Mouse (Mus musculus) kidney, embryonic 16.5 days (tissue): ENCODE data around the gene Dapk3. TPM values are rescaled to one million over a fixed set of nuclear protein-coding genes. Genes with fewer than 3 reads are reported as not detected.

Source experiments
- ATAC-seq: fragments of 200-750 bp; cut with Nextera tagmentation; 2 replicates; pipeline ENCODE4 v1.8.0; 2017; ENCODE audit warnings: moderate TSS enrichment; ENCODE audit not compliant: low FRiP score, low TSS enrichment
- H3K27ac ChIP-seq: fragments of 300-500 bp; sonication (generic); 2 replicates; pipeline ENCODE4 v1.5.1; 2014; ENCODE audit warnings: low read length
- H3K27me3 ChIP-seq: fragments of 300-500 bp; sonication (generic); 2 replicates; pipeline ENCODE4 v1.6.1; 2014; ENCODE audit warnings: low read length, control low read depth, mixed read lengths; ENCODE audit not compliant: insufficient read depth
- H3K36me3 ChIP-seq: fragments of 300-500 bp; sonication (generic); 2 replicates; pipeline ENCODE4 v1.6.1; 2014; ENCODE audit warnings: low read length, control low read depth, mixed read lengths; ENCODE audit not compliant: insufficient read depth
- H3K4me1 ChIP-seq: fragments of 300-500 bp; sonication (generic); 2 replicates; pipeline ENCODE4 v1.6.1; 2014; ENCODE audit warnings: low read length, control low read depth, mixed read lengths; ENCODE audit not compliant: insufficient read depth
- H3K4me2 ChIP-seq: fragments of 300-500 bp; sonication (generic); replicated peaks from 2 replicates; pipeline ENCODE4 v1.6.1; 2014; ENCODE audit warnings: low read depth, low read length
- H3K4me3 ChIP-seq: fragments of 300-500 bp; sonication (generic); 2 replicates; pipeline ENCODE4 v1.5.1; 2014; ENCODE audit warnings: mild to moderate bottlenecking, low read length
- H3K9ac ChIP-seq: fragments of 300-500 bp; sonication (generic); replicated peaks from 2 replicates; pipeline ENCODE4 v1.6.1; 2014; ENCODE audit warnings: low read length
- H3K9me3 ChIP-seq: fragments of 300-500 bp; sonication (generic); 2 replicates; pipeline ENCODE4 v1.6.1; 2016; ENCODE audit warnings: low read length, control low read depth
- WGBS: fragments of 180-500 bp; shearing (Covaris S2); extraction: QIAGEN DNeasy Blood & Tissue Kit; methylation state at CpG from one replicate; pipeline ENCODE4 v1.1.7; 2014; 5-methylcytosine and 5-hydroxymethylcytosine counted together
- polyA plus RNA-seq: library from polyadenylated mRNA; unstranded; fragments of >200 nt; fragmentation: Nextera tagmentation; extraction: Ambion mirVana; gene quantifications from 2 replicates; pipeline ENCODE4 v1.2.1, GENCODE M21; 2015

The Dapk3 gene
- polyA plus RNA-seq, 1 experiment from 2014 or later = 39.3 TPM

- Histone ChIP-seq H3K9me3 (no peaks in the 10 kb centered on the region), H3K36me3 (peaks cover 40% of the 10 kb centered on the region), H3K4me3 (no peak overlapping the region), H3K4me2 (no peak overlapping the region), H3K27me3 (no peaks in the 10 kb centered on the region), H3K27ac (no peak overlapping the region), H3K4me1 (peaks cover 29% of the 10 kb centered on the region), H3K9ac (no peak overlapping the region)
- 92% methylated on average over 9 of the region's 9 CpGs for WGBS
- no peak for ATAC-seq
Observed at GRCm38 (mm10) chr10:81187161-81187560, 4.4 kb downstream of the Dapk3 start.

GRCm38 (mm10) chr10:81189821-81190220 lies 7.0 kb downstream of the Dapk3 start:
- H3K27ac ChIP-seq = no peak overlapping the region
- H3K36me3 ChIP-seq = peaks cover 33% of the 10 kb centered on the region
- peaks cover 11% of the 10 kb centered on the region for H3K27me3 ChIP-seq
- H3K9me3 ChIP-seq = no peaks in the 10 kb centered on the region
- peaks cover 34% of the 10 kb centered on the region for H3K4me1 ChIP-seq
- 81% methylated on average over 26 of the region's 26 CpGs for WGBS
- H3K4me3 ChIP-seq = no peak overlapping the region
- H3K4me2 ChIP-seq = no peak overlapping the region
- H3K9ac ChIP-seq = no peak overlapping the region
- no peak for ATAC-seq

- H3K4me3 ChIP-seq = no peak overlapping the region
- H3K36me3 ChIP-seq = peaks cover 29% of the 10 kb centered on the region
- H3K4me2 ChIP-seq = no peak overlapping the region
- no peak overlapping the region for H3K9ac ChIP-seq
- H3K4me1 ChIP-seq = peaks cover 31% of the 10 kb centered on the region
- H3K9me3 ChIP-seq = no peaks in the 10 kb centered on the region
- H3K27me3 ChIP-seq = peaks cover 16% of the 10 kb centered on the region
- no peak overlapping the region for H3K27ac ChIP-seq
- ATAC-seq = no peak
- 72% methylated on average over 31 of the region's 31 CpGs for WGBS
Observed at GRCm38 (mm10) chr10:81190236-81190911, 7.6 kb downstream of the Dapk3 start.

- Histone ChIP-seq H3K27ac (0 out of 2 replicates have a peak overlapping the region, but pooled peaks have one; percentile 34), H3K27me3 (peaks cover 22% of the 10 kb centered on the region), H3K9me3 (no peaks in the 10 kb centered on the region), H3K4me1 (peaks cover 31% of the 10 kb centered on the region), H3K4me3 (no peak overlapping the region), H3K4me2 (no peak overlapping the region), H3K36me3 (peaks cover 28% of the 10 kb centered on the region; the same call in 1 of the 2 replicates), H3K9ac (no peak overlapping the region)
- no peak for ATAC-seq
- WGBS = 75% methylated on average over 6 of the region's 6 CpGs
Observed at GRCm38 (mm10) chr10:81190912-81191321, 8.1 kb downstream of the Dapk3 start.

GRCm38 (mm10) chr10:81191342-81191982 lies 8.7 kb downstream of the Dapk3 start:
- H3K36me3 ChIP-seq = peaks cover 28% of the 10 kb centered on the region; the same call in 1 of the 2 replicates
- 76% methylated on average over 18 of the region's 18 CpGs for WGBS
- peak overlapping the region; percentile 96 for H3K4me2 ChIP-seq
- no peaks in the 10 kb centered on the region for H3K9me3 ChIP-seq
- no peak overlapping the region for H3K4me3 ChIP-seq
- peaks cover 23% of the 10 kb centered on the region for H3K27me3 ChIP-seq
- peaks cover 31% of the 10 kb centered on the region for H3K4me1 ChIP-seq
- 0 out of 2 replicates have a peak overlapping the region, but pooled peaks have one; percentile 90 for H3K27ac ChIP-seq
- H3K9ac ChIP-seq = peak overlapping the region; percentile 91
- ATAC-seq = no peak

GRCm38 (mm10) chr10:81192270-81192967 lies 9.6 kb downstream of the Dapk3 start:
- ATAC-seq = peak; percentile 84
- Histone ChIP-seq H3K9ac (peak overlapping the region; percentile 91), H3K27ac (peak overlapping the region; percentile 90), H3K4me2 (peak overlapping the region; percentile 96), H3K9me3 (no peaks in the 10 kb centered on the region), H3K36me3 (peaks cover 21% of the 10 kb centered on the region; the same call in 1 of the 2 replicates), H3K4me1 (peaks cover 31% of the 10 kb centered on the region), H3K27me3 (peaks cover 33% of the 10 kb centered on the region), H3K4me3 (peak overlapping the region; percentile 65)
- under 1% methylated on average over 88 of the region's 93 CpGs for WGBS

- peaks cover 34% of the 10 kb centered on the region for H3K27me3 ChIP-seq
- peaks cover 19% of the 10 kb centered on the region; the same call in 1 of the 2 replicates for H3K36me3 ChIP-seq
- peak; percentile 18 for ATAC-seq
- H3K27ac ChIP-seq = 0 out of 2 replicates have a peak overlapping the region, but pooled peaks have one; percentile 90
- peak overlapping the region; percentile 91 for H3K9ac ChIP-seq
- H3K4me3 ChIP-seq = peak overlapping the region; percentile 65
- no peaks in the 10 kb centered on the region for H3K9me3 ChIP-seq
- 4% methylated on average over 19 of the region's 19 CpGs for WGBS
- H3K4me1 ChIP-seq = peaks cover 31% of the 10 kb centered on the region
- H3K4me2 ChIP-seq = peak overlapping the region; percentile 96
Observed at GRCm38 (mm10) chr10:81192968-81193501, 10.2 kb downstream of the Dapk3 start.

GRCm38 (mm10) chr10:81193991-81194774 lies 11.4 kb downstream of the Dapk3 start:
- 12% methylated on average over 37 of the region's 37 CpGs for WGBS
- peak overlapping the region; percentile 1; the same call in 1 of the 2 replicates for H3K4me3 ChIP-seq
- H3K36me3 ChIP-seq = peaks cover 15% of the 10 kb centered on the region; the same call in 1 of the 2 replicates
- H3K9me3 ChIP-seq = no peaks in the 10 kb centered on the region
- H3K27me3 ChIP-seq = peaks cover 35% of the 10 kb centered on the region
- H3K4me2 ChIP-seq = peak overlapping the region; percentile 21; the same call in 1 of the 2 replicates
- H3K9ac ChIP-seq = peak overlapping the region; percentile 38; the same call in 1 of the 2 replicates
- no peak for ATAC-seq
- peaks cover 31% of the 10 kb centered on the region for H3K4me1 ChIP-seq
- H3K27ac ChIP-seq = no peak overlapping the region

GRCm38 (mm10) chr10:81195300-81195699 lies 12.5 kb downstream of the Dapk3 start:
- Histone ChIP-seq H3K9ac (no peak overlapping the region), H3K27ac (no peak overlapping the region), H3K4me1 (peaks cover 31% of the 10 kb centered on the region), H3K4me3 (no peak overlapping the region), H3K4me2 (no peak overlapping the region), H3K27me3 (peaks cover 39% of the 10 kb centered on the region), H3K9me3 (no peaks in the 10 kb centered on the region), H3K36me3 (peaks cover 9% of the 10 kb centered on the region; the same call in 1 of the 2 replicates)
- ATAC-seq = no peak
- 60% methylated on average over 4 of the region's 4 CpGs for WGBS
